Mouse (Mus musculus): ENCODE results near the gene Vmn2r100. TPM values are rescaled to one million over a fixed set of nuclear protein-coding genes. Genes with fewer than 3 reads are reported as not detected.

Gene Vmn2r100
- polyA plus RNA-seq (2014; fragmentation: Nextera tagmentation; extraction: Ambion mirVana) = not detected in 2 replicates

- Histone ChIP-seq H3K9me3 (ENCODE audit: control insufficient read depth, low read length) (no peaks in the 10 kb centered on the region; the same call in 1 of the 2 replicates), H3K27ac (ENCODE audit: low read depth, low read length) (no peak within 1 kb of the TSS), H3K9ac (ENCODE audit: low read length) (no peak within 1 kb of the TSS), H3K4me2 (no peak within 1 kb of the TSS), H3K4me1 (ENCODE audit: control insufficient read depth, insufficient read depth, low read length) (no peaks in the 10 kb centered on the region), H3K27me3 (ENCODE audit: control insufficient read depth, insufficient read depth, low read length) (no peaks in the 10 kb centered on the region), H3K4me3 (ENCODE audit: low read depth, low read length) (no peak within 1 kb of the TSS), H3K36me3 (ENCODE audit: control insufficient read depth, insufficient read depth, low read length) (no peaks in the 10 kb centered on the region)
- ATAC-seq (ENCODE audit: low FRiP score) = no peak
- DNase-seq (ENCODE audit: low spot score, missing footprints) = no peak
Measured at GRCm38 (mm10) chr17:19504432-19504831, at the start of gene Vmn2r100. Vmn2r100 (plus strand) TSS chr17:19504732.

DNA sequence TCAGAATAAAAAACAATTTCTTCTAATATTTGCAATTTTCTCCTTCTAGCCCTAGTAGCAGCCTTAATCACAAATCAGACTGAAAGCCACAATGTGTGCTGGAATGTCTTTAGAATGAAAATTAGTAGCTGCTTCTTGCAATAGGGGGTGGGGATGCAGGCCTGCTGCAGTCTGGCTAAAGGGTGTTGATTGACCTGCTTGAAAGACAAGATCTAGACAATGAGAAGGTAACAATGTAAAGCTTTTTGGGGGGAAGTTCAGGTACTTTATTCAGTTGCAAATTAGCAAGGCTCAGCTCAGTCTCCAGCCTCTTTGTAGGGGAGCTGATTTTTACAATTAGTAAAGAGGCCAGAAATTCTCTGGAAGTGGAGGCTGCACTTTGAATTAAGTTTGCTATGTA lies 21.7 kb upstream of the Vmn2r100 start:
- H3K9me3 ChIP-seq (ENCODE audit: control insufficient read depth, low read length) = no peaks in the 10 kb centered on the region
- H3K27me3 ChIP-seq (ENCODE audit: control insufficient read depth, insufficient read depth, low read length) = no peaks in the 10 kb centered on the region
- no peaks in the 10 kb centered on the region for H3K36me3 ChIP-seq (ENCODE audit: control insufficient read depth, insufficient read depth, low read length)
- H3K4me2 ChIP-seq = no peak overlapping the region
- H3K4me3 ChIP-seq (ENCODE audit: low read depth, low read length) = no peak overlapping the region
- no peaks in the 10 kb centered on the region for H3K4me1 ChIP-seq (ENCODE audit: control insufficient read depth, insufficient read depth, low read length)
- DNase-seq (ENCODE audit: low spot score, missing footprints) (no peak), ATAC-seq (ENCODE audit: low FRiP score) (no peak)
- H3K9ac ChIP-seq (ENCODE audit: low read length) = no peak overlapping the region
- no peak overlapping the region for H3K27ac ChIP-seq (ENCODE audit: low read depth, low read length)

DNA sequence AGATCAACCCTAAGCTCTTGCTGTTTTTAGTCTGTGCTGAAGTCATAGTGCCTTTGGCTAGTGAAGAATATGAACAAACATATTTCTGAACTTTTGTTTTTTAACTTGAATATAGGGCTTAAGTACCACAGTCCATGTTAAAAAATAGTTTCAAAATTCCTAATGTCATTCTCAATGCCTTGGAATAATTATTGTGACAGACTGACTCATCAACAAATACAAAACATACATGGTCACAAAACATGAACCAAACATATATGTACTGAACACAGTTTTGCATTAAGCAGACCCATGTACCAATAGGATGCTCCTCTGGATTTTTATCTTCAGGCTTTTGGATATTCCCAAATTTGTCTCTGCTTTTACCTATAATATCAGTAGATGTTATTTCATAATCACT lies 72.4 kb downstream of the Vmn2r100 start, which contains the start of gene Vmn2r101:
Vmn2r101 (plus strand) TSS at position 301 of the 400 bp plus-strand sequence.
- peaks cover 2% of the 10 kb centered on the region; the same call in 1 of the 2 replicates for H3K9me3 ChIP-seq (ENCODE audit: control insufficient read depth, low read length)
- H3K36me3 ChIP-seq (ENCODE audit: control insufficient read depth, insufficient read depth, low read length) = no peaks in the 10 kb centered on the region
- no peak for DNase-seq (ENCODE audit: low spot score, missing footprints)
- ATAC-seq (ENCODE audit: low FRiP score) = no peak
- H3K27ac ChIP-seq (ENCODE audit: low read depth, low read length) = no peak within 1 kb of the TSS
- no peak within 1 kb of the TSS for H3K4me2 ChIP-seq
- H3K9ac ChIP-seq (ENCODE audit: low read length) = no peak within 1 kb of the TSS
- no peaks in the 10 kb centered on the region for H3K27me3 ChIP-seq (ENCODE audit: control insufficient read depth, insufficient read depth, low read length)
- H3K4me3 ChIP-seq (ENCODE audit: low read depth, low read length) = no peak within 1 kb of the TSS
- no peaks in the 10 kb centered on the region for H3K4me1 ChIP-seq (ENCODE audit: control insufficient read depth, insufficient read depth, low read length)

Other genes with a start within 250 kb of the Vmn2r100 start
- not detected in 2 replicates for gene Vmn2r99, start 142.8 kb upstream of the Vmn2r100 start, polyA plus RNA-seq (2014; fragmentation: Nextera tagmentation; extraction: Ambion mirVana)
- not detected in 2 replicates for gene Vmn2r101, start 72.5 kb downstream of the Vmn2r100 start, polyA plus RNA-seq (2014; fragmentation: Nextera tagmentation; extraction: Ambion mirVana)
- not detected in 2 replicates for gene Vmn2r102, start 155.6 kb downstream of the Vmn2r100 start, polyA plus RNA-seq (2014; fragmentation: Nextera tagmentation; extraction: Ambion mirVana)

Measured in midbrain, embryonic 11.5 days (tissue).